Mouse (Mus musculus) bone marrow macrophage, adult 2 months (primary cell): ENCODE results near the gene Tspan3.

Experiments used
- CTCF ChIP-seq: IDR thresholded peaks from 2 replicates; pipeline ENCODE4 v1.5.1; 2012; ENCODE audit warnings: low read depth, mild to moderate bottlenecking, low read length, moderate library complexity
- POLR2A ChIP-seq: IDR thresholded peaks from 2 replicates; pipeline ENCODE4 v1.6.1; 2012; ENCODE audit warnings: mild to moderate bottlenecking, low read depth, low read length, borderline replicate concordance

DNA sequence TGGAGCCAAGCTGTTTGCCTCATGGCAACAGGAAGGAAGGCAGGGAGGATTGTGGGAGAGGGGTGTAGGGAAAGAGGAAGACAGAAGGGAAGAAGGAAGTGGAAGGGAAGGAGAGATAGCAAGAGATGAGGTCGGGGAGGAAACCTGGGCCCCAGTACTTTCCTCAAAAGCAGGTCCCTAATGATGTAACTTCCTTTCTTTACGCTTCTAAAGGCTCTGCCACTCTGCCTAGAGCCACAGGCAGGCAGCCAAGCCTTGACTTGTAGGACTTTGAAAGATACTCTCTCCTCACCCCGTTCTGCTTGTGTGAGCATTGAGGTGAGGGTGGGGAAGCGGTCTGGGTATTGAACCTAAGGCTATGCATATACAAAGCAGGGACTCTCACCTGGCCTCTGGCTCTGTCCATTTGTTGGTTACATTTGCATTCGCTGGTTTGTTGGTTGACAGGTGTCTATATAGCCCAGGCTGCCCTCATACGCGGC, 65.2 kb downstream of the Tspan3 start:
- TF ChIP-seq POLR2A (no peak), CTCF (no peak)
